Mouse (Mus musculus) cerebellum, postnatal 25 days (tissue): Measurements from ENCODE around the gene Gm39115.
"Not testable (repeated sequence)": the region's sequence is repeated elsewhere in the genome, so short reads cannot be mapped to it uniquely, and the experiment has no call there.

Experiments used
- DNase-seq, 2 experiments: peaks; one replicate each; pipeline ENCODE4 v3.0.0; 2021; ENCODE audit warnings: mixed read lengths in 2 of 2

Gene Gm39115

GRCm38 (mm10) chr7:142135934-142136333 is at the start of gene Gm39115:
Gene Gm39115 (minus strand): TSS chr7:142136034.
- not testable (repeated sequence) for DNase-seq

GRCm38 (mm10) chr7:142181021-142181420 is 45.2 kb upstream of the Gm39115 start:
- DNase-seq, result no peak

GRCm38 (mm10) chr7:142178685-142179084 is 42.9 kb upstream of the Gm39115 start:
- no peak for DNase-seq

GRCm38 (mm10) chr7:142175905-142176304 is 40.1 kb upstream of the Gm39115 start, which contains the start of gene Krtap5-2:
Gene Krtap5-2 (minus strand): TSS chr7:142176005.
- not testable (repeated sequence) for DNase-seq

- no peak for DNase-seq
Observed at GRCm38 (mm10) chr7:142169836-142170235, 34.0 kb upstream of the Gm39115 start.

GRCm38 (mm10) chr7:142165639-142166038 is 29.8 kb upstream of the Gm39115 start, which contains the start of gene Gm4553:
Gene Gm4553 (minus strand): TSS chr7:142165739.
- not testable (repeated sequence) for DNase-seq

GRCm38 (mm10) chr7:142159366-142159765 is 23.5 kb upstream of the Gm39115 start:
- DNase-seq, result no peak

GRCm38 (mm10) chr7:142157013-142157412 is 21.2 kb upstream of the Gm39115 start, which contains the start of gene Gm29735:
Gene Gm29735 (minus strand): TSS chr7:142157113.
- not testable (repeated sequence) for DNase-seq

- no peak for DNase-seq
Observed at GRCm38 (mm10) chr7:142155308-142155707, 19.5 kb upstream of the Gm39115 start.

- DNase-seq, result peak; percentile 5 to 10
Observed at GRCm38 (mm10) chr7:142152191-142152590, 16.4 kb upstream of the Gm39115 start.

GRCm38 (mm10) chr7:142148633-142149032 is 12.8 kb upstream of the Gm39115 start:
- DNase-seq, result no peak

- DNase-seq, result peak in 1 of 2 experiments; percentile 51
Observed at GRCm38 (mm10) chr7:142146033-142146432, 10.2 kb upstream of the Gm39115 start.

GRCm38 (mm10) chr7:142145413-142145940 is 9.6 kb upstream of the Gm39115 start:
- no peak for DNase-seq

GRCm38 (mm10) chr7:142144507-142144906 is 8.7 kb upstream of the Gm39115 start, which contains the start of gene Gm45337:
Gene Gm45337 (minus strand): TSS chr7:142144607.
- no peak for DNase-seq

GRCm38 (mm10) chr7:142143506-142144010 is 7.7 kb upstream of the Gm39115 start:
- not testable (repeated sequence) for DNase-seq

- DNase-seq, result no peak
Observed at GRCm38 (mm10) chr7:142140696-142141095, 4.9 kb upstream of the Gm39115 start.

- DNase-seq, result peak; percentile 14 to 40
Observed at GRCm38 (mm10) chr7:142134206-142134995, 1.4 kb downstream of the Gm39115 start.

GRCm38 (mm10) chr7:142128843-142129242 is 7.0 kb downstream of the Gm39115 start:
- DNase-seq, result no peak

GRCm38 (mm10) chr7:142120629-142121028 is 15.2 kb downstream of the Gm39115 start, which contains the start of gene Gm45618:
Gene Gm45618 (minus strand): TSS chr7:142120729.
- not testable (repeated sequence) for DNase-seq

GRCm38 (mm10) chr7:142119632-142120031 is 16.2 kb downstream of the Gm39115 start:
- peak; percentile 14 to 57 for DNase-seq

- no peak for DNase-seq
Observed at GRCm38 (mm10) chr7:142104747-142105146, 31.1 kb downstream of the Gm39115 start.

GRCm38 (mm10) chr7:142097776-142098175 is 38.1 kb downstream of the Gm39115 start:
- DNase-seq, result peak; percentile 89 to 94

- DNase-seq, result peak; percentile 18 to 35
Observed at GRCm38 (mm10) chr7:142096701-142097100, 39.1 kb downstream of the Gm39115 start.
